Mouse (Mus musculus): ENCODE measurements around the gene Olfr1230. TPM values are rescaled to one million over a fixed set of nuclear protein-coding genes. Genes with fewer than 3 reads are reported as not detected.

Gene Olfr1230
- total RNA-seq (2014; rRNA removed), result not detected in 2 replicates
- polyA plus RNA-seq (2015; fragmentation: Nextera tagmentation; extraction: Ambion mirVana), result not detected in 2 replicates

GRCm38 (mm10) chr2:89297168-89297567, at the start of gene Olfr1230:
Gene Olfr1230, minus strand, starts transcription at chr2:89297268.
- no peak within 1 kb of the TSS for H3K4me3 ChIP-seq (ENCODE audit: low read depth, low read length)
- no peaks in the 10 kb centered on the region for H3K27me3 ChIP-seq (ENCODE audit: insufficient read depth, low read length)
- H3K9ac ChIP-seq (replicated peaks; ENCODE audit: low read length, poor library complexity, severe bottlenecking), result no peak within 1 kb of the TSS
- H3K36me3 ChIP-seq (ENCODE audit: insufficient read depth, low read length), result no peaks in the 10 kb centered on the region
- no peak within 1 kb of the TSS for H3K27ac ChIP-seq (ENCODE audit: low read depth, low read length)
- no peak for TF ChIP-seq CTCF (IDR thresholded peaks at IDR 0.05)
- DNase-seq (ENCODE audit: low spot score), result no peak
- no peaks in the 10 kb centered on the region for H3K4me1 ChIP-seq (ENCODE audit: insufficient read depth, low read length)
- ATAC-seq (ENCODE audit: low FRiP score), result no peak
- WGBS, result 92% methylated on average over 1 of the region's 1 CpGs
- no peaks in the 10 kb centered on the region for H3K9me3 ChIP-seq (ENCODE audit: low read length)
- no peak within 1 kb of the TSS for H3K4me2 ChIP-seq (ENCODE audit: low read depth, low read length, poor library complexity, severe bottlenecking)

GRCm38 (mm10) chr2:89342298-89342697, 45.2 kb upstream of the Olfr1230 start, which contains the start of gene Olfr1233:
Gene Olfr1233, minus strand, starts transcription at chr2:89342398.
- Histone ChIP-seq H3K9me3 (ENCODE audit: low read length) (no peaks in the 10 kb centered on the region), H3K27ac (ENCODE audit: low read depth, low read length) (no peak within 1 kb of the TSS), H3K4me2 (ENCODE audit: low read depth, low read length, poor library complexity, severe bottlenecking) (no peak within 1 kb of the TSS), H3K9ac (replicated peaks; ENCODE audit: low read length, poor library complexity, severe bottlenecking) (no peak within 1 kb of the TSS), H3K27me3 (ENCODE audit: insufficient read depth, low read length) (no peaks in the 10 kb centered on the region), H3K36me3 (ENCODE audit: insufficient read depth, low read length) (no peaks in the 10 kb centered on the region), H3K4me1 (ENCODE audit: insufficient read depth, low read length) (no peaks in the 10 kb centered on the region), H3K4me3 (ENCODE audit: low read depth, low read length) (no peak within 1 kb of the TSS)
- no peak for TF ChIP-seq CTCF (IDR thresholded peaks at IDR 0.05)
- DNase-seq (ENCODE audit: low spot score) (no peak), ATAC-seq (ENCODE audit: low FRiP score) (no peak)

- no peak for DNase-seq (ENCODE audit: low spot score)
- no peaks in the 10 kb centered on the region for H3K27me3 ChIP-seq (ENCODE audit: insufficient read depth, low read length)
- ATAC-seq (ENCODE audit: low FRiP score), result no peak
- no peak within 1 kb of the TSS for H3K4me3 ChIP-seq (ENCODE audit: low read depth, low read length)
- H3K9ac ChIP-seq (replicated peaks; ENCODE audit: low read length, poor library complexity, severe bottlenecking), result no peak within 1 kb of the TSS
- no peaks in the 10 kb centered on the region for H3K4me1 ChIP-seq (ENCODE audit: insufficient read depth, low read length)
- H3K4me2 ChIP-seq (ENCODE audit: low read depth, low read length, poor library complexity, severe bottlenecking), result no peak within 1 kb of the TSS
- no peaks in the 10 kb centered on the region for H3K9me3 ChIP-seq (ENCODE audit: low read length)
- no peak within 1 kb of the TSS for H3K27ac ChIP-seq (ENCODE audit: low read depth, low read length)
- H3K36me3 ChIP-seq (ENCODE audit: insufficient read depth, low read length), result no peaks in the 10 kb centered on the region
- TF ChIP-seq CTCF (IDR thresholded peaks at IDR 0.05), result no peak
These were observed 32.5 kb upstream of the Olfr1230 start, which contains the start of gene Olfr1232 for GRCm38 (mm10) chr2:89329575-89329974. Gene Olfr1232, minus strand, starts transcription at chr2:89329675.

- no peak for TF ChIP-seq CTCF (IDR thresholded peaks at IDR 0.05)
These were observed 9.9 kb upstream of the Olfr1230 start, which contains the start of gene Olfr1231 for GRCm38 (mm10) chr2:89306974-89307373. Gene Olfr1231, minus strand, starts transcription at chr2:89307074.

GRCm38 (mm10) chr2:89287914-89288313, 9.2 kb downstream of the Olfr1230 start, which contains the start of gene Olfr1229:
Gene Olfr1229, minus strand, starts transcription at chr2:89288014.
- Histone ChIP-seq H3K4me2 (ENCODE audit: low read depth, low read length, poor library complexity, severe bottlenecking) (no peak within 1 kb of the TSS), H3K36me3 (ENCODE audit: insufficient read depth, low read length) (no peaks in the 10 kb centered on the region), H3K27ac (ENCODE audit: low read depth, low read length) (no peak within 1 kb of the TSS), H3K9me3 (ENCODE audit: low read length) (no peaks in the 10 kb centered on the region), H3K4me3 (ENCODE audit: low read depth, low read length) (no peak within 1 kb of the TSS), H3K9ac (replicated peaks; ENCODE audit: low read length, poor library complexity, severe bottlenecking) (no peak within 1 kb of the TSS), H3K27me3 (ENCODE audit: insufficient read depth, low read length) (no peaks in the 10 kb centered on the region), H3K4me1 (ENCODE audit: insufficient read depth, low read length) (no peaks in the 10 kb centered on the region)
- ATAC-seq (ENCODE audit: low FRiP score) (no peak), DNase-seq (ENCODE audit: low spot score) (no peak)
- TF ChIP-seq CTCF (IDR thresholded peaks at IDR 0.05), result no peak
- WGBS, result 72% methylated on average over 2 of the region's 2 CpGs

More at GRCm38 (mm10) chr2:89306974-89307373, 9.9 kb upstream of the Olfr1230 start, which contains the start of gene Olfr1231:
- ATAC-seq (ENCODE audit: low FRiP score), result no peak
- Histone ChIP-seq H3K4me1 (ENCODE audit: insufficient read depth, low read length) (no peaks in the 10 kb centered on the region), H3K27me3 (ENCODE audit: insufficient read depth, low read length) (no peaks in the 10 kb centered on the region), H3K9ac (replicated peaks; ENCODE audit: low read length, poor library complexity, severe bottlenecking) (no peak within 1 kb of the TSS), H3K4me3 (ENCODE audit: low read depth, low read length) (no peak within 1 kb of the TSS), H3K4me2 (ENCODE audit: low read depth, low read length, poor library complexity, severe bottlenecking) (no peak within 1 kb of the TSS), H3K36me3 (ENCODE audit: insufficient read depth, low read length) (no peaks in the 10 kb centered on the region), H3K27ac (ENCODE audit: low read depth, low read length) (no peak within 1 kb of the TSS), H3K9me3 (ENCODE audit: low read length) (no peaks in the 10 kb centered on the region)
- 66% methylated on average over 2 of the region's 2 CpGs for WGBS
- peak; percentile 2 for DNase-seq (ENCODE audit: low spot score)

- no peak within 1 kb of the TSS for H3K4me3 ChIP-seq (ENCODE audit: low read depth, low read length)
- H3K9me3 ChIP-seq (ENCODE audit: low read length), result no peaks in the 10 kb centered on the region
- DNase-seq (ENCODE audit: low spot score) (no peak), ATAC-seq (ENCODE audit: low FRiP score) (no peak)
- H3K27ac ChIP-seq (ENCODE audit: low read depth, low read length), result no peak within 1 kb of the TSS
- H3K4me2 ChIP-seq (ENCODE audit: low read depth, low read length, poor library complexity, severe bottlenecking), result no peak within 1 kb of the TSS
- no peak for TF ChIP-seq CTCF (IDR thresholded peaks at IDR 0.05)
- no peaks in the 10 kb centered on the region for H3K27me3 ChIP-seq (ENCODE audit: insufficient read depth, low read length)
- H3K36me3 ChIP-seq (ENCODE audit: insufficient read depth, low read length), result no peaks in the 10 kb centered on the region
- no peak within 1 kb of the TSS for H3K9ac ChIP-seq (replicated peaks; ENCODE audit: low read length, poor library complexity, severe bottlenecking)
- no peaks in the 10 kb centered on the region for H3K4me1 ChIP-seq (ENCODE audit: insufficient read depth, low read length)
These were observed 43.1 kb downstream of the Olfr1230 start, which contains the start of gene Olfr1228 for GRCm38 (mm10) chr2:89253962-89254361. Gene Olfr1228, minus strand, starts transcription at chr2:89254062.

Other genes with a start within 250 kb of the Olfr1230 start
- not detected in 2 replicates for gene Olfr1218, start 236.1 kb downstream of the Olfr1230 start, total RNA-seq (2014; rRNA removed)
- not detected in 2 replicates for gene Olfr1218, start 236.1 kb downstream of the Olfr1230 start, polyA plus RNA-seq (2015; fragmentation: Nextera tagmentation; extraction: Ambion mirVana)
- gene Olfr1219, start 213.8 kb downstream of the Olfr1230 start, total RNA-seq (2014; rRNA removed), result not detected in 2 replicates
- not detected in 2 replicates for gene Olfr1219, start 213.8 kb downstream of the Olfr1230 start, polyA plus RNA-seq (2015; fragmentation: Nextera tagmentation; extraction: Ambion mirVana)
- not detected in 2 replicates for gene Olfr1220, start 190.4 kb downstream of the Olfr1230 start, total RNA-seq (2014; rRNA removed)
- gene Olfr1220, start 190.4 kb downstream of the Olfr1230 start, polyA plus RNA-seq (2015; fragmentation: Nextera tagmentation; extraction: Ambion mirVana), result not detected in 2 replicates
- not detected in 2 replicates for gene Olfr1221, start 180.0 kb downstream of the Olfr1230 start, total RNA-seq (2014; rRNA removed)
- not detected in 2 replicates for gene Olfr1221, start 180.0 kb downstream of the Olfr1230 start, polyA plus RNA-seq (2015; fragmentation: Nextera tagmentation; extraction: Ambion mirVana)
- not detected in 2 replicates for gene Olfr1222, start 164.2 kb downstream of the Olfr1230 start, total RNA-seq (2014; rRNA removed)
- gene Olfr1222, start 164.2 kb downstream of the Olfr1230 start, polyA plus RNA-seq (2015; fragmentation: Nextera tagmentation; extraction: Ambion mirVana), result not detected in 2 replicates
- gene Olfr1223, start 145.7 kb downstream of the Olfr1230 start, total RNA-seq (2014; rRNA removed), result not detected in 2 replicates
- not detected in 2 replicates for gene Olfr1223, start 145.7 kb downstream of the Olfr1230 start, polyA plus RNA-seq (2015; fragmentation: Nextera tagmentation; extraction: Ambion mirVana)
- gene Olfr1224-ps1, start 133.2 kb downstream of the Olfr1230 start, total RNA-seq (2014; rRNA removed), result not detected in 2 replicates
- gene Olfr1224-ps1, start 133.2 kb downstream of the Olfr1230 start, polyA plus RNA-seq (2015; fragmentation: Nextera tagmentation; extraction: Ambion mirVana), result not detected in 2 replicates
- gene Olfr1225, start 122.6 kb downstream of the Olfr1230 start, total RNA-seq (2014; rRNA removed), result not detected in 2 replicates
- gene Olfr1225, start 122.6 kb downstream of the Olfr1230 start, polyA plus RNA-seq (2015; fragmentation: Nextera tagmentation; extraction: Ambion mirVana), result not detected in 2 replicates
- gene Olfr1226, start 97.2 kb downstream of the Olfr1230 start, total RNA-seq (2014; rRNA removed), result not detected in 2 replicates
- gene Olfr1226, start 97.2 kb downstream of the Olfr1230 start, polyA plus RNA-seq (2015; fragmentation: Nextera tagmentation; extraction: Ambion mirVana), result not detected in 2 replicates
- not detected in 2 replicates for gene Olfr1228, start 43.2 kb downstream of the Olfr1230 start, total RNA-seq (2014; rRNA removed)
- gene Olfr1228, start 43.2 kb downstream of the Olfr1230 start, polyA plus RNA-seq (2015; fragmentation: Nextera tagmentation; extraction: Ambion mirVana), result not detected in 2 replicates
- gene Olfr1229, start 9.3 kb downstream of the Olfr1230 start, total RNA-seq (2014; rRNA removed), result not detected in 2 replicates
- gene Olfr1229, start 9.3 kb downstream of the Olfr1230 start, polyA plus RNA-seq (2015; fragmentation: Nextera tagmentation; extraction: Ambion mirVana), result not detected in 2 replicates
- gene Olfr1231, start 9.8 kb upstream of the Olfr1230 start, total RNA-seq (2014; rRNA removed), result not detected in 2 replicates
- gene Olfr1231, start 9.8 kb upstream of the Olfr1230 start, polyA plus RNA-seq (2015; fragmentation: Nextera tagmentation; extraction: Ambion mirVana), result not detected in 2 replicates
- not detected in 2 replicates for gene Olfr1232, start 32.4 kb upstream of the Olfr1230 start, total RNA-seq (2014; rRNA removed)
- gene Olfr1232, start 32.4 kb upstream of the Olfr1230 start, polyA plus RNA-seq (2015; fragmentation: Nextera tagmentation; extraction: Ambion mirVana), result not detected in 2 replicates
- gene Olfr1233, start 45.1 kb upstream of the Olfr1230 start, total RNA-seq (2014; rRNA removed), result not detected in 2 replicates
- gene Olfr1233, start 45.1 kb upstream of the Olfr1230 start, polyA plus RNA-seq (2015; fragmentation: Nextera tagmentation; extraction: Ambion mirVana), result not detected in 2 replicates
- not detected in 2 replicates for gene Olfr1234, start 67.6 kb upstream of the Olfr1230 start, total RNA-seq (2014; rRNA removed)
- not detected in 2 replicates for gene Olfr1234, start 67.6 kb upstream of the Olfr1230 start, polyA plus RNA-seq (2015; fragmentation: Nextera tagmentation; extraction: Ambion mirVana)
- not detected in 2 replicates for gene Olfr1238, start 112.4 kb upstream of the Olfr1230 start, total RNA-seq (2014; rRNA removed)
- not detected in 2 replicates for gene Olfr1238, start 112.4 kb upstream of the Olfr1230 start, polyA plus RNA-seq (2015; fragmentation: Nextera tagmentation; extraction: Ambion mirVana)
- not detected in 2 replicates for gene Olfr1239, start 123.1 kb upstream of the Olfr1230 start, total RNA-seq (2014; rRNA removed)
- gene Olfr1239, start 123.1 kb upstream of the Olfr1230 start, polyA plus RNA-seq (2015; fragmentation: Nextera tagmentation; extraction: Ambion mirVana), result not detected in 2 replicates
- not detected in 2 replicates for gene Olfr1240, start 145.7 kb upstream of the Olfr1230 start, total RNA-seq (2014; rRNA removed)
- not detected in 2 replicates for gene Olfr1240, start 145.7 kb upstream of the Olfr1230 start, polyA plus RNA-seq (2015; fragmentation: Nextera tagmentation; extraction: Ambion mirVana)
- gene Olfr1241, start 189.9 kb upstream of the Olfr1230 start, total RNA-seq (2014; rRNA removed), result not detected in 2 replicates
- not detected in 2 replicates for gene Olfr1241, start 189.9 kb upstream of the Olfr1230 start, polyA plus RNA-seq (2015; fragmentation: Nextera tagmentation; extraction: Ambion mirVana)
- not detected in 2 replicates for gene Olfr1242, start 201.1 kb upstream of the Olfr1230 start, total RNA-seq (2014; rRNA removed)
- not detected in 2 replicates for gene Olfr1242, start 201.1 kb upstream of the Olfr1230 start, polyA plus RNA-seq (2015; fragmentation: Nextera tagmentation; extraction: Ambion mirVana)
- not detected in 2 replicates for gene Olfr1243, start 234.2 kb upstream of the Olfr1230 start, total RNA-seq (2014; rRNA removed)
- not detected in 2 replicates for gene Olfr1243, start 234.2 kb upstream of the Olfr1230 start, polyA plus RNA-seq (2015; fragmentation: Nextera tagmentation; extraction: Ambion mirVana)

Measured in midbrain, postnatal 0 days (tissue).